Mouse (Mus musculus) R1 (cell line): ENCODE data around the gene Spindoc.
A peak's percentile ranks its signal among the peaks of the same experiment; 100 is the strongest.

Experiments
- DNase-seq: peaks from one replicate; pipeline ENCODE4 v3.0.0-alpha.2; 2018; ENCODE audit warnings: low read depth, low spot score

The Spindoc gene

GRCm38 (mm10) chr19:7382903-7383865, at the start of gene Spindoc:
TSS of gene Spindoc (minus strand) at chr19:7382994.
- DNase-seq = peak; percentile 95

GRCm38 (mm10) chr19:7425398-7425775, 42.6 kb upstream of the Spindoc start:
- DNase-seq = no peak

- no peak for DNase-seq
Measured at GRCm38 (mm10) chr19:7424590-7425397, 42.0 kb upstream of the Spindoc start.

- no peak for DNase-seq
Measured at GRCm38 (mm10) chr19:7424131-7424530, 41.3 kb upstream of the Spindoc start.

- DNase-seq = no peak
Measured at GRCm38 (mm10) chr19:7423656-7424030, 40.8 kb upstream of the Spindoc start.

GRCm38 (mm10) chr19:7423028-7423655, 40.3 kb upstream of the Spindoc start:
- peak; percentile 51 for DNase-seq

- no peak for DNase-seq
Measured at GRCm38 (mm10) chr19:7422656-7423027, 39.8 kb upstream of the Spindoc start.

GRCm38 (mm10) chr19:7421602-7422591, 39.1 kb upstream of the Spindoc start:
- peak; percentile 85 for DNase-seq

GRCm38 (mm10) chr19:7420841-7421601, 38.2 kb upstream of the Spindoc start:
- no peak for DNase-seq

GRCm38 (mm10) chr19:7420108-7420507, 37.3 kb upstream of the Spindoc start:
- no peak for DNase-seq

- no peak for DNase-seq
Measured at GRCm38 (mm10) chr19:7419134-7419533, 36.3 kb upstream of the Spindoc start.

- DNase-seq = peak; percentile 74
Measured at GRCm38 (mm10) chr19:7417911-7418849, 35.4 kb upstream of the Spindoc start.

GRCm38 (mm10) chr19:7416834-7417735, 34.3 kb upstream of the Spindoc start, which contains the start of gene 2700081O15Rik:
TSS of gene 2700081O15Rik (plus strand) at chr19:7417625.
- peak; percentile 87 for DNase-seq

GRCm38 (mm10) chr19:7415916-7416833, 33.4 kb upstream of the Spindoc start:
- no peak for DNase-seq

- DNase-seq = peak; percentile 72
Measured at GRCm38 (mm10) chr19:7412361-7412760, 29.6 kb upstream of the Spindoc start.

GRCm38 (mm10) chr19:7404623-7405229, 21.9 kb upstream of the Spindoc start:
- peak; percentile 71 for DNase-seq
